ENCODE assay signal across 10 mouse cellular contexts in the genomic region with DNA sequence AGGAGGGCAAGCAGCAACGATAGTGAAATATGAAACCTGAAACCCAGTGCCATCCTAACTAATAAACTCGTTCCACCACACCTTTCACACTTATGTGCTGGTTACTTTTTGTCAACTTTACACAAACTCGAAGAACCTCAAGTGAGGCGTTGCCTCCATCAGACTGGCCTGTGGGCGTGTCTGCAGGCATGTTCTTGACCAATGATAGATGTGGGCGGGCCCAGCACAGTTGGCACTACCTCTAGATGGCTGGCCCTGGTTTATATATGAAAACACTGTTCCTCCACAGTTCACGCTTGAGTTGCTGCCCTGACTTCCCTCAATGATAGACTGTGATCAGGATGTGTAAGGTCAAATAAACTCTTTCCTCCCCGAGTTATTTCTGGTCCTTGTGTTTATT. TPM values are rescaled to one million over a fixed set of nuclear protein-coding genes. Genes with fewer than 3 reads are reported as not detected.
DNase-seq lines count a peak whose midpoint lies in the region; ATAC-seq lines count a peak whose summit lies in the region.
"Had no signal": no experiment of that assay in that cellular context is flagged by ENCODE, and none has a peak within 500 bp of the region (broad histone marks: within the 10 kb centered on the region; RNA-seq: fewer than 3 reads in every experiment).

No protein-coding gene starts in this region.

- no peak for ATAC-seq in forebrain, embryonic 11.5 days (replicated peaks; ENCODE audit: low FRiP score)
- ATAC-seq in forebrain, embryonic 14.5 days = peak; percentile 27; the same call in 1 of the 2 replicates
- no peak for ATAC-seq in midbrain, embryonic 15.5 days (replicated peaks)
- no peak for ATAC-seq in monocyte, adult 5-6 weeks (replicated peaks; ENCODE audit: insufficient number of reproducible peaks, low FRiP score, low TSS enrichment, poor library complexity, severe bottlenecking)
- no peak for ATAC-seq in intestine, embryonic 15.5 days

- H3K4me1 ChIP-seq in forebrain, embryonic 10.5 days = peaks cover 50% of the 10 kb centered on the region
- H3K4me1 ChIP-seq in forebrain, embryonic 11.5 days (replicated peaks; ENCODE audit: control insufficient read depth, insufficient read depth, low read length) = peaks cover 2% of the 10 kb centered on the region; the same call in 1 of the 2 replicates
- peaks cover 23% of the 10 kb centered on the region for H3K4me1 ChIP-seq in forebrain, embryonic 14.5 days (ENCODE audit: control insufficient read depth, insufficient read depth, low read length)
- peaks cover 39% of the 10 kb centered on the region for H3K4me1 ChIP-seq in midbrain, embryonic 15.5 days
- no peaks in the 10 kb centered on the region for H3K4me1 ChIP-seq in intestine, embryonic 15.5 days (replicated peaks)

- H3K9me3 ChIP-seq in forebrain, embryonic 10.5 days = no peaks in the 10 kb centered on the region
- H3K9me3 ChIP-seq in forebrain, embryonic 11.5 days (ENCODE audit: control insufficient read depth, low read length) = no peaks in the 10 kb centered on the region
- no peaks in the 10 kb centered on the region for H3K9me3 ChIP-seq in forebrain, embryonic 14.5 days (replicated peaks; ENCODE audit: control insufficient read depth, low read length)
- no peaks in the 10 kb centered on the region for H3K9me3 ChIP-seq in midbrain, embryonic 15.5 days
- no peaks in the 10 kb centered on the region for H3K9me3 ChIP-seq in intestine, embryonic 15.5 days
- H3K9me3 ChIP-seq: limb, embryonic 15.5 days had no signal

- WGBS in forebrain, embryonic 10.5 days = 75% methylated on average over 8 of the region's 8 CpGs
- WGBS in forebrain, embryonic 11.5 days = 70% methylated on average over 8 of the region's 8 CpGs
- 45% methylated on average over 8 of the region's 8 CpGs for WGBS in forebrain, embryonic 14.5 days
- 56% methylated on average over 8 of the region's 8 CpGs for WGBS in midbrain, embryonic 15.5 days
- 64% methylated on average over 8 of the region's 8 CpGs for WGBS in intestine, embryonic 15.5 days

- H3K4me3 ChIP-seq in forebrain, embryonic 10.5 days = peak overlapping the region; percentile 27; the same call in 1 of the 2 replicates
- H3K4me3 ChIP-seq in forebrain, embryonic 11.5 days (ENCODE audit: low read depth, low read length) = no peak overlapping the region
- H3K4me3 ChIP-seq in forebrain, embryonic 14.5 days (ENCODE audit: low read depth, low read length) = no peak overlapping the region
- no peak overlapping the region for H3K4me3 ChIP-seq in midbrain, embryonic 15.5 days
- no peak overlapping the region for H3K4me3 ChIP-seq in intestine, embryonic 15.5 days (replicated peaks)
- H3K4me3 ChIP-seq: limb, embryonic 15.5 days had no signal

- no peaks in the 10 kb centered on the region for H3K27me3 ChIP-seq in forebrain, embryonic 10.5 days (ENCODE audit: poor library complexity, severe bottlenecking)
- no peaks in the 10 kb centered on the region for H3K27me3 ChIP-seq in forebrain, embryonic 11.5 days (ENCODE audit: control insufficient read depth, insufficient read depth, low read length)
- no peaks in the 10 kb centered on the region for H3K27me3 ChIP-seq in forebrain, embryonic 14.5 days (replicated peaks; ENCODE audit: control insufficient read depth, insufficient read depth, low read length)
- no peaks in the 10 kb centered on the region for H3K27me3 ChIP-seq in midbrain, embryonic 15.5 days (replicated peaks)
- H3K27me3 ChIP-seq in intestine, embryonic 15.5 days (replicated peaks) = no peaks in the 10 kb centered on the region
- H3K27me3 ChIP-seq: limb, embryonic 15.5 days had no signal

- no peak overlapping the region for H3K27ac ChIP-seq in forebrain, embryonic 10.5 days
- H3K27ac ChIP-seq in forebrain, embryonic 11.5 days (ENCODE audit: low read depth, low read length) = no peak overlapping the region
- H3K27ac ChIP-seq in forebrain, embryonic 14.5 days (ENCODE audit: low read depth, low read length) = no peak overlapping the region
- no peak overlapping the region for H3K27ac ChIP-seq in midbrain, embryonic 15.5 days
- H3K27ac ChIP-seq in intestine, embryonic 15.5 days = no peak overlapping the region
- H3K27ac ChIP-seq: limb, embryonic 15.5 days had no signal

- no peak for DNase-seq in forebrain, embryonic 10.5 days (ENCODE audit: extremely low spot score, low spot score)
- DNase-seq in forebrain, embryonic 11.5 days (ENCODE audit: low spot score) = no peak
- peak; percentile 73 for DNase-seq in forebrain, embryonic 14.5 days (ENCODE audit: low spot score)
- DNase-seq in liver = peak; percentile 38
- DNase-seq in right cerebral cortex, postnatal 36 days (ENCODE audit: low spot score in 2 of 2) = no peak
- DNase-seq: thymus, postnatal 4 days had no signal

- no peak overlapping the region for H3K4me2 ChIP-seq in forebrain, embryonic 11.5 days (ENCODE audit: low read depth, low read length, severe bottlenecking)
- peak overlapping the region; percentile 69 for H3K4me2 ChIP-seq in forebrain, embryonic 14.5 days (ENCODE audit: low read length)
- H3K4me2 ChIP-seq in midbrain, embryonic 15.5 days = peak overlapping the region; percentile 67
- no peak overlapping the region for H3K4me2 ChIP-seq in intestine, embryonic 15.5 days (replicated peaks)
- H3K4me2 ChIP-seq: limb, embryonic 15.5 days had no signal

- no peak overlapping the region for H3K9ac ChIP-seq in forebrain, embryonic 11.5 days (ENCODE audit: low read length)
- no peak overlapping the region for H3K9ac ChIP-seq in forebrain, embryonic 14.5 days (ENCODE audit: low read length)
- no peak overlapping the region for H3K9ac ChIP-seq in midbrain, embryonic 15.5 days
- no peak overlapping the region for H3K9ac ChIP-seq in intestine, embryonic 15.5 days
- H3K9ac ChIP-seq: limb, embryonic 15.5 days had no signal

- H3K36me3 ChIP-seq in forebrain, embryonic 10.5 days (replicated peaks) = peaks cover 34% of the 10 kb centered on the region
- H3K36me3 ChIP-seq in forebrain, embryonic 11.5 days (ENCODE audit: control insufficient read depth, insufficient read depth, low read length) = no peaks in the 10 kb centered on the region
- H3K36me3 ChIP-seq in forebrain, embryonic 14.5 days (ENCODE audit: control insufficient read depth, insufficient read depth, low read length) = no peaks in the 10 kb centered on the region
- no peaks in the 10 kb centered on the region for H3K36me3 ChIP-seq in midbrain, embryonic 15.5 days (replicated peaks)
- no peaks in the 10 kb centered on the region for H3K36me3 ChIP-seq in intestine, embryonic 15.5 days
- H3K36me3 ChIP-seq: limb, embryonic 15.5 days had no signal

RNA-seq across cellular contexts. Expression of gene Kif21a, which starts 3.2 kb away (rescaled TPM):
- 26.7 and 26.8 TPM in 2 replicates for polyA plus RNA-seq in forebrain, embryonic 10.5 days (2016; fragmentation: Nextera tagmentation; extraction: Ambion mirVana)
- 45.3 and 48.8 TPM in 2 replicates for polyA plus RNA-seq in forebrain, embryonic 11.5 days (2014; fragmentation: Nextera tagmentation; extraction: Ambion mirVana)
- polyA plus RNA-seq in forebrain, embryonic 14.5 days (2014; fragmentation: Nextera tagmentation; extraction: Ambion mirVana) = 50.3 and 53.6 TPM in 2 replicates
- polyA plus RNA-seq in midbrain, embryonic 15.5 days (2015; fragmentation: Nextera tagmentation; extraction: Ambion mirVana) = 50.3 and 50.9 TPM in 2 replicates
- not detected in 3 replicates for total RNA-seq in monocyte, adult 5-6 weeks (2017)
- polyA plus RNA-seq in intestine, embryonic 15.5 days (2015; fragmentation: Nextera tagmentation; extraction: Ambion mirVana) = 10.9 and 11.1 TPM in 2 replicates

Comparison
In these comparisons a context has a peak if more than half of its experiments do, and no peak if none do; other contexts are left out.
1. DNase-seq: peak in forebrain, embryonic 14.5 days (single experiment) and liver (single experiment); none in forebrain, embryonic 10.5 days (single experiment), forebrain, embryonic 11.5 days (single experiment) and right cerebral cortex, postnatal 36 days (0 of 2).
2. H3K4me2 ChIP-seq: peak in forebrain, embryonic 14.5 days (single experiment) and midbrain, embryonic 15.5 days (single experiment); none in forebrain, embryonic 11.5 days (single experiment) and intestine, embryonic 15.5 days (single experiment).